8 mouse cellular contexts compared by ENCODE assay signal in genomic region chr2:178698648-178699047, GRCm38 (mm10).
DNase-seq lines count a peak whose midpoint lies in the region; ATAC-seq and TF ChIP-seq lines count a peak whose summit lies in the region.

No protein-coding gene starts in this region.

- no peaks in the 10 kb centered on the region for H3K27me3 ChIP-seq in forebrain, embryonic 12.5 days
- H3K27me3 ChIP-seq in forebrain, embryonic 11.5 days (ENCODE audit: control insufficient read depth, insufficient read depth, low read length) = no peaks in the 10 kb centered on the region

- H3K4me1 ChIP-seq in forebrain, embryonic 12.5 days = no peaks in the 10 kb centered on the region
- no peaks in the 10 kb centered on the region for H3K4me1 ChIP-seq in forebrain, embryonic 11.5 days (replicated peaks; ENCODE audit: control insufficient read depth, insufficient read depth, low read length)

- WGBS in forebrain, embryonic 12.5 days = 67% methylated on average over 13 of the region's 13 CpGs
- 81% methylated on average over 13 of the region's 13 CpGs for WGBS in forebrain, embryonic 11.5 days

- ATAC-seq in forebrain, embryonic 12.5 days (ENCODE audit: low FRiP score) = no peak
- ATAC-seq in forebrain, embryonic 11.5 days (replicated peaks; ENCODE audit: low FRiP score) = no peak

- no peak overlapping the region for H3K4me2 ChIP-seq in forebrain, embryonic 12.5 days
- H3K4me2 ChIP-seq in forebrain, embryonic 11.5 days (ENCODE audit: low read depth, low read length, severe bottlenecking) = no peak overlapping the region

- no peak overlapping the region for H3K4me3 ChIP-seq in forebrain, embryonic 12.5 days (replicated peaks)
- H3K4me3 ChIP-seq in forebrain, embryonic 11.5 days (ENCODE audit: low read depth, low read length) = no peak overlapping the region
- peak overlapping the region; percentile 21 for H3K4me3 ChIP-seq in gastrocnemius, adult 2 months

- no peak overlapping the region for H3K9ac ChIP-seq in forebrain, embryonic 12.5 days
- H3K9ac ChIP-seq in forebrain, embryonic 11.5 days (ENCODE audit: low read length) = no peak overlapping the region

- intact Hi-C loops in gastrocnemius, adult 2 months (cut with DNase I) = no loop called here

- no peaks in the 10 kb centered on the region for H3K36me3 ChIP-seq in forebrain, embryonic 12.5 days (replicated peaks)
- H3K36me3 ChIP-seq in forebrain, embryonic 11.5 days (ENCODE audit: control insufficient read depth, insufficient read depth, low read length) = no peaks in the 10 kb centered on the region

- 0 out of 2 replicates have a peak overlapping the region, but pooled peaks have one; percentile 56 for H3K27ac ChIP-seq in forebrain, embryonic 12.5 days
- H3K27ac ChIP-seq in forebrain, embryonic 11.5 days (ENCODE audit: low read depth, low read length) = no peak overlapping the region
- H3K27ac ChIP-seq in gastrocnemius, adult 2 months = peak overlapping the region; percentile 67

- H3K9me3 ChIP-seq in forebrain, embryonic 12.5 days = no peaks in the 10 kb centered on the region
- no peaks in the 10 kb centered on the region for H3K9me3 ChIP-seq in forebrain, embryonic 11.5 days (ENCODE audit: control insufficient read depth, low read length)

- no peak for TF ChIP-seq CTCF in gastrocnemius, adult 2 months (IDR thresholded peaks at IDR 0.05)

- no peak for DNase-seq in forebrain, embryonic 11.5 days (ENCODE audit: low spot score)
- peak; percentile 13 for DNase-seq in cerebellum, adult 11 months
- DNase-seq in gastrocnemius, adult 2 months = peak; percentile 86
- DNase-seq in layer of hippocampus, adult 18-20 months (ENCODE audit: low spot score in 2 of 2) = peak; percentile 74 to 79
- DNase-seq in lung, postnatal 25 days (ENCODE audit: low spot score) = peak; percentile 16
- DNase-seq in embryo, embryonic 10.5 days (ENCODE audit: low spot score) = no peak
- DNase-seq in embryo, embryonic 11 days = no peak

Comparison
In these comparisons a context has a peak if more than half of its experiments do, and no peak if none do; other contexts are left out.
1. DNase-seq: peak in cerebellum, adult 11 months (single experiment), gastrocnemius, adult 2 months (single experiment), layer of hippocampus, adult 18-20 months (2 of 2) and lung, postnatal 25 days (single experiment); none in forebrain, embryonic 11.5 days (single experiment), embryo, embryonic 10.5 days (single experiment) and embryo, embryonic 11 days (single experiment).